15 mouse cellular contexts compared by ENCODE assay signal in genomic region chrX:70897110-70897721, GRCm38 (mm10).
DNase-seq lines count a peak whose midpoint lies in the region; ATAC-seq and TF ChIP-seq lines count a peak whose summit lies in the region.
"Had no signal": no experiment of that assay in that cellular context is flagged by ENCODE, and none has a peak within 500 bp of the region (broad histone marks: within the 10 kb centered on the region; RNA-seq: fewer than 3 reads in every experiment).

No protein-coding gene starts in this region.

- H3K9me3 ChIP-seq in kidney, postnatal 0 days (replicated peaks; ENCODE audit: low read length) = no peaks in the 10 kb centered on the region
- H3K9me3 ChIP-seq in heart, postnatal 0 days (replicated peaks; ENCODE audit: control insufficient read depth, low read length) = no peaks in the 10 kb centered on the region
- H3K9me3 ChIP-seq: embryonic facial prominence, embryonic 13.5 days; forebrain, embryonic 13.5 days; limb, embryonic 15.5 days had no signal

- TF ChIP-seq EP300 in heart, postnatal 0 days (IDR thresholded peaks at IDR 0.05; ENCODE audit: low read depth) = no peak

- WGBS in kidney, postnatal 0 days = 47% methylated on average over 2 of the region's 2 CpGs
- WGBS in heart, postnatal 0 days = 22% methylated on average over 2 of the region's 2 CpGs

- no peaks in the 10 kb centered on the region for H3K36me3 ChIP-seq in kidney, postnatal 0 days (ENCODE audit: insufficient read depth, low read length)
- H3K36me3 ChIP-seq in heart, postnatal 0 days (replicated peaks; ENCODE audit: control insufficient read depth, insufficient read depth, low read length) = no peaks in the 10 kb centered on the region
- H3K36me3 ChIP-seq: embryonic facial prominence, embryonic 13.5 days; limb, embryonic 15.5 days had no signal

- no peak overlapping the region for H3K4me3 ChIP-seq in kidney, postnatal 0 days (replicated peaks; ENCODE audit: low read depth, low read length)
- no peak overlapping the region for H3K4me3 ChIP-seq in heart, postnatal 0 days (ENCODE audit: low read depth, low read length)
- H3K4me3 ChIP-seq: embryonic facial prominence, embryonic 13.5 days; forebrain, embryonic 13.5 days; limb, embryonic 15.5 days; myocyte had no signal

- DNase-seq in kidney, postnatal 0 days (ENCODE audit: low spot score) = peak; percentile 72
- no peak for DNase-seq in kidney, adult 11 months
- peak; percentile 0 for DNase-seq in embryo, embryonic 11 days
- peak; percentile 28 for DNase-seq in heart, postnatal 0 days (ENCODE audit: low spot score)
- DNase-seq in lung, postnatal 25 days (ENCODE audit: low spot score) = peak; percentile 5
- no peak for DNase-seq in left cerebral cortex, adult 11 months (ENCODE audit: low spot score)
- DNase-seq in spleen, postnatal 4 days (ENCODE audit: low spot score in 2 of 2) = no peak
- DNase-seq: cerebellum, adult 9-10 months; gastrocnemius, postnatal 25 days; thymus, postnatal 14 days had no signal

- H3K9ac ChIP-seq in kidney, postnatal 0 days (ENCODE audit: low read depth, low read length) = no peak overlapping the region
- no peak overlapping the region for H3K9ac ChIP-seq in heart, postnatal 0 days (replicated peaks; ENCODE audit: low read depth, low read length)
- H3K9ac ChIP-seq: embryonic facial prominence, embryonic 13.5 days; forebrain, embryonic 13.5 days; limb, embryonic 15.5 days had no signal

- H3K27ac ChIP-seq in kidney, postnatal 0 days = no peak overlapping the region
- peak overlapping the region; percentile 55 for H3K27ac ChIP-seq in heart, postnatal 0 days (ENCODE audit: low read depth)
- H3K27ac ChIP-seq: embryonic facial prominence, embryonic 13.5 days; forebrain, embryonic 13.5 days; limb, embryonic 15.5 days had no signal

- no peak for TF ChIP-seq CTCF in kidney, postnatal 0 days (IDR thresholded peaks at IDR 0.05; ENCODE audit: low read depth)
- TF ChIP-seq CTCF in heart, postnatal 0 days (IDR thresholded peaks at IDR 0.05; ENCODE audit: low read depth) = no peak

- H3K27me3 ChIP-seq in kidney, postnatal 0 days (ENCODE audit: insufficient read depth, low read length) = no peaks in the 10 kb centered on the region
- no peaks in the 10 kb centered on the region for H3K27me3 ChIP-seq in heart, postnatal 0 days (ENCODE audit: control insufficient read depth, insufficient read depth, low read length)
- H3K27me3 ChIP-seq: forebrain, embryonic 13.5 days; limb, embryonic 15.5 days had no signal

- H3K4me2 ChIP-seq in kidney, postnatal 0 days (ENCODE audit: low read length) = no peak overlapping the region
- no peak overlapping the region for H3K4me2 ChIP-seq in heart, postnatal 0 days (ENCODE audit: low read depth, low read length)
- H3K4me2 ChIP-seq: embryonic facial prominence, embryonic 13.5 days; forebrain, embryonic 13.5 days; limb, embryonic 15.5 days had no signal

- H3K4me1 ChIP-seq in kidney, postnatal 0 days (replicated peaks; ENCODE audit: insufficient read depth, low read length) = no peaks in the 10 kb centered on the region
- peaks cover 10% of the 10 kb centered on the region; the same call in 1 of the 2 replicates for H3K4me1 ChIP-seq in heart, postnatal 0 days (ENCODE audit: control insufficient read depth, insufficient read depth)
- H3K4me1 ChIP-seq: embryonic facial prominence, embryonic 13.5 days; forebrain, embryonic 13.5 days; limb, embryonic 15.5 days had no signal

- ATAC-seq in kidney, postnatal 0 days (replicated peaks; ENCODE audit: low FRiP score, low read depth) = peak; percentile 59; the same call in 1 of the 2 replicates
- peak; percentile 72 for ATAC-seq in heart, postnatal 0 days (ENCODE audit: insufficient read depth, low read depth)
- no peak for ATAC-seq in megakaryocyte progenitor cell, adult 5-6 weeks (replicated peaks; ENCODE audit: poor library complexity)
- ATAC-seq: forebrain, embryonic 13.5 days had no signal

Comparison
In these comparisons a context has a peak if more than half of its experiments do, and no peak if none do; other contexts are left out.
1. DNase-seq: peak in kidney, postnatal 0 days (single experiment), embryo, embryonic 11 days (single experiment), heart, postnatal 0 days (single experiment) and lung, postnatal 25 days (single experiment); none in kidney, adult 11 months (single experiment), left cerebral cortex, adult 11 months (single experiment) and spleen, postnatal 4 days (0 of 2).